Comparison of ENCODE assay signal across 8 mouse cellular contexts in the genomic region with DNA sequence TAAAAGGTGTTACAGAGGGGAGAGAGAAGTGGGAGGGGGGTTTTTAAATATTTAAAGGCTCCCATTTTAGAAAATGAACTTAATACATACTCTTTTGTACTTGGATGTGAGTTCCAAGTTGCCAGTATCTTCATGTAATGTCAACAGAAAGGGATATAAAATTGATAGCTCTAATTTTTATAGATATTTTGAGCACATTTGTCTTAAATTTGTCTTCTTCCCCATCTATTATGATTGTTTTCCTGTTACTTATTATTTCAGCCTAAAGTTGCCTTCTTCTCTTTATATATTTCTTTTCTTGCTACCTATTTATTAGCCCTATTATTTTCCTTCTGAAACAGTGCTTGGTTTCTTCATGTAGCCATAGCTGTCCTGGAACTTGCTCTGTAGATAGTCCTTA. TPM values are rescaled to one million over a fixed set of nuclear protein-coding genes. Genes with fewer than 3 reads are reported as not detected.
DNase-seq lines count a peak whose midpoint lies in the region; ATAC-seq and TF ChIP-seq lines count a peak whose summit lies in the region.

A gene (plus strand): TSS at position 301 of the 400 bp plus-strand sequence.

- TF ChIP-seq POLR2A in olfactory bulb, adult 2 months (IDR thresholded peaks at IDR 0.05; ENCODE audit: insufficient read depth, low read depth, low read length) = no peak

- H3K4me3 ChIP-seq in lung, embryonic 15.5 days = no peak within 1 kb of the TSS
- H3K4me3 ChIP-seq in forebrain, embryonic 12.5 days (replicated peaks) = no peak within 1 kb of the TSS
- H3K4me3 ChIP-seq in limb, embryonic 12.5 days (replicated peaks) = no peak within 1 kb of the TSS
- no peak within 1 kb of the TSS for H3K4me3 ChIP-seq in olfactory bulb, adult 2 months (ENCODE audit: insufficient read depth, low read depth, low read length)

- 0 out of 2 replicates have a peak within 1 kb of the TSS, but pooled peaks have one; percentile 19 for H3K9ac ChIP-seq in lung, embryonic 15.5 days
- H3K9ac ChIP-seq in forebrain, embryonic 12.5 days = no peak within 1 kb of the TSS
- no peak within 1 kb of the TSS for H3K9ac ChIP-seq in limb, embryonic 12.5 days (replicated peaks)

- no peaks in the 10 kb centered on the region for H3K36me3 ChIP-seq in lung, embryonic 15.5 days
- H3K36me3 ChIP-seq in forebrain, embryonic 12.5 days (replicated peaks) = no peaks in the 10 kb centered on the region
- H3K36me3 ChIP-seq in limb, embryonic 12.5 days = no peaks in the 10 kb centered on the region

- peak within 1 kb of the TSS; percentile 99 for H3K27ac ChIP-seq in lung, embryonic 15.5 days
- H3K27ac ChIP-seq in forebrain, embryonic 12.5 days = peak within 1 kb of the TSS; percentile 99
- H3K27ac ChIP-seq in limb, embryonic 12.5 days = peak within 1 kb of the TSS; percentile 100
- no peak within 1 kb of the TSS for H3K27ac ChIP-seq in olfactory bulb, adult 2 months (ENCODE audit: insufficient read depth, low read depth, low read length)

- no peak for DNase-seq in lung, postnatal 36 days
- DNase-seq in urinary bladder, postnatal 36 days (ENCODE audit: low spot score in 2 of 2) = no peak
- no peak for DNase-seq in cerebellum, adult 11-12 months
- DNase-seq in urinary bladder, postnatal 4 days (ENCODE audit: low spot score in 2 of 2) = no peak

- peaks cover 13% of the 10 kb centered on the region for H3K4me1 ChIP-seq in lung, embryonic 15.5 days
- H3K4me1 ChIP-seq in forebrain, embryonic 12.5 days = peaks cover 23% of the 10 kb centered on the region
- peaks cover 5% of the 10 kb centered on the region for H3K4me1 ChIP-seq in limb, embryonic 12.5 days (replicated peaks)
- peaks cover 3% of the 10 kb centered on the region; the same call in 1 of the 2 replicates for H3K4me1 ChIP-seq in olfactory bulb, adult 2 months (ENCODE audit: control insufficient read depth, insufficient read depth, low read length)

- no peak for ATAC-seq in lung, embryonic 15.5 days (ENCODE audit: borderline replicate concordance, extremely low read depth, low FRiP score, low TSS enrichment)
- no peak for ATAC-seq in forebrain, embryonic 12.5 days (ENCODE audit: low FRiP score)
- ATAC-seq in limb, embryonic 12.5 days (ENCODE audit: insufficient number of reproducible peaks, insufficient read depth, low FRiP score, low TSS enrichment, low read depth) = no peak

- H3K9me3 ChIP-seq in lung, embryonic 15.5 days = no peaks in the 10 kb centered on the region
- no peaks in the 10 kb centered on the region for H3K9me3 ChIP-seq in forebrain, embryonic 12.5 days
- no peaks in the 10 kb centered on the region for H3K9me3 ChIP-seq in limb, embryonic 12.5 days

- H3K27me3 ChIP-seq in lung, embryonic 15.5 days = no peaks in the 10 kb centered on the region
- no peaks in the 10 kb centered on the region for H3K27me3 ChIP-seq in forebrain, embryonic 12.5 days
- no peaks in the 10 kb centered on the region for H3K27me3 ChIP-seq in limb, embryonic 12.5 days

- no peak for TF ChIP-seq CTCF in olfactory bulb, adult 2 months (IDR thresholded peaks at IDR 0.05; ENCODE audit: insufficient read depth, low read depth, low read length)

- peak within 1 kb of the TSS; percentile 87 for H3K4me2 ChIP-seq in lung, embryonic 15.5 days
- peak within 1 kb of the TSS; percentile 93 for H3K4me2 ChIP-seq in forebrain, embryonic 12.5 days
- H3K4me2 ChIP-seq in limb, embryonic 12.5 days = peak within 1 kb of the TSS; percentile 90

RNA-seq across cellular contexts. Expression of the gene that starts here (rescaled TPM):
- 0.78 and 0.86 TPM in 2 replicates for polyA plus RNA-seq in lung, embryonic 15.5 days (2015; fragmentation: Nextera tagmentation; extraction: Ambion mirVana)
- polyA plus RNA-seq in forebrain, embryonic 12.5 days (2016; fragmentation: Nextera tagmentation; extraction: Ambion mirVana) = 0.47 and 0.56 TPM in 2 replicates
- 0.58 and 0.80 TPM in 2 replicates for polyA plus RNA-seq in limb, embryonic 12.5 days (2016; fragmentation: Nextera tagmentation; extraction: Ambion mirVana)
- not detected in 2 replicates for polyA plus RNA-seq in olfactory bulb, adult 2 months (2012; ENCODE audit: insufficient read depth, insufficient read length, low replicate concordance, missing spikeins)
